In the genomic region with DNA sequence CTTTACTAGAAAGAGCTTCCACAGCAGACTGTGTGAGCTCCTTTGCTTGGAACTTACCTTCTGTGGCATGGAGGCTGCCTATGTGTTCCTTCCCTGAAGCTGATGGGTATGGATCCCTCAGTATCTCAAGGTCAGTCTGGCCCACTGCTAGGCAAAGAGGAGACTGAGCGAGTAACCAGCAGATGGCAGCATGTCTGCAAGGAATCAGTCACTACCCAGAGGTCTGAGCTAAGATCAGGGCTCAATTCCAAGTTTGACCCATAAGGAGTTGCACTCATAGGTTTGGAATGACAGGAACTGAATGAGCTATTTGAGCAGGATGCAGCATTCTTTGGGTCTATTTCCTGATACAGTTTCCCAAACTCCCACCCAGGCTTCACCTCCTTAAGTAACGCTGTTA, we compare ENCODE assay signal across 9 mouse cellular contexts. TPM values are rescaled to one million over a fixed set of nuclear protein-coding genes. Genes with fewer than 3 reads are reported as not detected.
DNase-seq lines count a peak whose midpoint lies in the region; ATAC-seq lines count a peak whose summit lies in the region.
"Had no signal": no experiment of that assay in that cellular context is flagged by ENCODE, and none has a peak within 500 bp of the region (broad histone marks: within the 10 kb centered on the region; RNA-seq: fewer than 3 reads in every experiment).

No protein-coding gene starts in this region.

- DNase-seq in liver = peak; percentile 17
- DNase-seq in liver, embryonic 11.5 days (ENCODE audit: low spot score) = no peak
- DNase-seq in cerebellum, adult 9-10 months = peak; percentile 50
- DNase-seq in gastrocnemius, postnatal 25 days = peak; percentile 62
- DNase-seq in kidney, adult 8-10 months = peak; percentile 36 to 66
- DNase-seq in lung, postnatal 10 days = peak; percentile 90
- no peak for DNase-seq in frontal cortex, postnatal 14 days (ENCODE audit: low spot score in 2 of 2)

- no peaks in the 10 kb centered on the region for H3K36me3 ChIP-seq in liver, embryonic 11.5 days (ENCODE audit: control insufficient read depth, insufficient read depth, low read length)
- H3K36me3 ChIP-seq in stomach, embryonic 14.5 days (ENCODE audit: control insufficient read depth, insufficient read depth, low read length) = no peaks in the 10 kb centered on the region
- H3K36me3 ChIP-seq: liver, embryonic 15.5 days had no signal

- 37% methylated on average over 2 of the region's 2 CpGs for WGBS in liver, embryonic 11.5 days
- 37% methylated on average over 2 of the region's 2 CpGs for WGBS in stomach, embryonic 14.5 days

- H3K27me3 ChIP-seq in liver, embryonic 11.5 days (replicated peaks; ENCODE audit: control insufficient read depth, insufficient read depth, low read length) = no peaks in the 10 kb centered on the region
- H3K27me3 ChIP-seq in stomach, embryonic 14.5 days (ENCODE audit: control insufficient read depth, insufficient read depth, low read length) = no peaks in the 10 kb centered on the region
- H3K27me3 ChIP-seq: liver, embryonic 15.5 days had no signal

- no peak overlapping the region for H3K27ac ChIP-seq in liver, embryonic 11.5 days (ENCODE audit: low read depth, low read length)
- no peak overlapping the region for H3K27ac ChIP-seq in stomach, embryonic 14.5 days (ENCODE audit: low read length)
- H3K27ac ChIP-seq: liver, embryonic 15.5 days had no signal

- H3K4me2 ChIP-seq in liver, embryonic 11.5 days = no peak overlapping the region
- no peak overlapping the region for H3K4me2 ChIP-seq in stomach, embryonic 14.5 days (replicated peaks; ENCODE audit: low read depth, low read length)
- H3K4me2 ChIP-seq: liver, embryonic 15.5 days had no signal

- no peaks in the 10 kb centered on the region for H3K4me1 ChIP-seq in liver, embryonic 11.5 days (replicated peaks; ENCODE audit: control insufficient read depth, insufficient read depth, low read length)
- no peaks in the 10 kb centered on the region for H3K4me1 ChIP-seq in stomach, embryonic 14.5 days (ENCODE audit: control insufficient read depth, insufficient read depth, low read length)
- H3K4me1 ChIP-seq: liver, embryonic 15.5 days had no signal

- ATAC-seq in liver, embryonic 11.5 days (replicated peaks; ENCODE audit: low FRiP score) = no peak
- ATAC-seq in stomach, embryonic 14.5 days (ENCODE audit: insufficient number of reproducible peaks, insufficient read depth, low FRiP score, low read depth) = peak; percentile 83; the same call in 1 of the 2 replicates

- H3K9me3 ChIP-seq in liver, embryonic 11.5 days (ENCODE audit: control insufficient read depth, low read length) = no peaks in the 10 kb centered on the region
- no peaks in the 10 kb centered on the region for H3K9me3 ChIP-seq in stomach, embryonic 14.5 days (ENCODE audit: control insufficient read depth, low read depth, low read length)
- H3K9me3 ChIP-seq: liver, embryonic 15.5 days had no signal

- no peak overlapping the region for H3K4me3 ChIP-seq in liver, embryonic 11.5 days (ENCODE audit: low read depth, low read length)
- no peak overlapping the region for H3K4me3 ChIP-seq in stomach, embryonic 14.5 days (ENCODE audit: low read depth, low read length)
- H3K4me3 ChIP-seq: liver, embryonic 15.5 days had no signal

- no peak overlapping the region for H3K9ac ChIP-seq in liver, embryonic 11.5 days (ENCODE audit: low read depth, low read length)
- no peak overlapping the region for H3K9ac ChIP-seq in stomach, embryonic 14.5 days (replicated peaks; ENCODE audit: low read depth, low read length)
- H3K9ac ChIP-seq: liver, embryonic 15.5 days had no signal

RNA-seq across cellular contexts. Expression of a gene that starts 30.4 kb away (rescaled TPM):
- polyA plus RNA-seq in liver, embryonic 11.5 days (2014; fragmentation: Nextera tagmentation; extraction: Ambion mirVana) = 33.9 and 37.3 TPM in 2 replicates
- 10 to 100 TPM; 12.1 to 23.8 TPM for total RNA-seq in gastrocnemius, postnatal 25 days (2021)
- polyA plus RNA-seq in stomach, embryonic 14.5 days (2014; fragmentation: Nextera tagmentation; extraction: Ambion mirVana) = 117 and 120 TPM in 2 replicates

Comparison
In these comparisons a context has a peak if more than half of its experiments do, and no peak if none do; other contexts are left out.
1. DNase-seq: peak in liver (single experiment), cerebellum, adult 9-10 months (single experiment), gastrocnemius, postnatal 25 days (single experiment), kidney, adult 8-10 months (2 of 2) and lung, postnatal 10 days (single experiment); none in liver, embryonic 11.5 days (single experiment) and frontal cortex, postnatal 14 days (0 of 2).